Mouse (Mus musculus) left cerebral cortex, adult 9 months (tissue): ENCODE measurements at regions not wholly inside any gene's neighbourhood (a gene's known extent, or its start where the extent isn't known, plus 50 kb on each side); places are given as distances from the start of the nearest gene placed in this dataset.

Source experiments
- DNase-seq, 2 experiments: peaks; one replicate each; pipeline ENCODE4 v3.0.0; 2022; ENCODE audit warnings: low spot score in 2 of 2

GRCm38 (mm10) chr13:97847561-97847960 is 87.1 kb upstream of the Gm10260 start:
- DNase-seq = no peak

- DNase-seq = no peak
Observed at GRCm38 (mm10) chr13:97845148-97845547, 84.7 kb upstream of the Gm10260 start.

- no peak for DNase-seq
Observed at GRCm38 (mm10) chr13:97842801-97843200, 82.4 kb upstream of the Gm10260 start.

- no peak for DNase-seq
Observed at GRCm38 (mm10) chr13:97841503-97841902, 81.1 kb upstream of the Gm10260 start.

GRCm38 (mm10) chr13:97839617-97840308 is 79.3 kb upstream of the Gm10260 start:
- DNase-seq = no peak

- DNase-seq = no peak
Observed at GRCm38 (mm10) chr13:97837443-97838000, 77.1 kb upstream of the Gm10260 start.

- no peak for DNase-seq
Observed at GRCm38 (mm10) chr13:97832448-97832847, 72.0 kb upstream of the Gm10260 start.

- no peak for DNase-seq
Observed at GRCm38 (mm10) chr13:97831839-97832238, 71.4 kb upstream of the Gm10260 start.

GRCm38 (mm10) chr13:97829558-97829957 is 69.1 kb upstream of the Gm10260 start:
- no peak for DNase-seq

- DNase-seq = no peak
Observed at GRCm38 (mm10) chr13:97825801-97826576, 65.6 kb upstream of the Gm10260 start.

GRCm38 (mm10) chr13:97825361-97825760 is 64.9 kb upstream of the Gm10260 start:
- no peak for DNase-seq

- peak in 1 of 2 experiments; percentile 72 for DNase-seq
Observed at GRCm38 (mm10) chr13:97824071-97824716, 63.8 kb upstream of the Gm10260 start.

GRCm38 (mm10) chr13:97821630-97822029 is 61.2 kb upstream of the Gm10260 start:
- no peak for DNase-seq

- DNase-seq = no peak
Observed at GRCm38 (mm10) chr13:97821011-97821410, 60.6 kb upstream of the Gm10260 start.

- no peak for DNase-seq
Observed at GRCm38 (mm10) chr13:97820401-97820800, 60.0 kb upstream of the Gm10260 start.

- DNase-seq = no peak
Observed at GRCm38 (mm10) chr13:97819036-97819435, 58.6 kb upstream of the Gm10260 start.

- no peak for DNase-seq
Observed at GRCm38 (mm10) chr13:97816923-97817322, 56.5 kb upstream of the Gm10260 start.
